Mouse (Mus musculus) heart, postnatal 0 days (tissue): Measurements from ENCODE around the gene Rnft1. TPM values are rescaled to one million over a fixed set of nuclear protein-coding genes. Genes with fewer than 3 reads are reported as not detected.
"Not testable (repeated sequence)": the region's sequence is repeated elsewhere in the genome, so short reads cannot be mapped to it uniquely, and the experiment has no call there.

Experiments used
- ATAC-seq: fragments of 200-750 bp; cut with Nextera tagmentation; 2 replicates; pipeline ENCODE4 v1.8.0; 2017; ENCODE audit warnings: low read depth, moderate number of reproducible peaks, moderate library complexity; ENCODE audit not compliant: insufficient read depth
- DNase-seq: peaks from one replicate; pipeline ENCODE4 v3.0.0-alpha.2; 2016; ENCODE audit warnings: low spot score
- H3K27ac ChIP-seq: fragments of 300-500 bp; sonication (generic); 2 replicates; pipeline ENCODE4 v1.5.1; 2014; ENCODE audit warnings: low read depth, mild to moderate bottlenecking
- H3K27me3 ChIP-seq: fragments of 300-500 bp; sonication (generic); 2 replicates; pipeline ENCODE4 v1.6.1; 2014; ENCODE audit warnings: low read length, mixed read lengths; ENCODE audit not compliant: control insufficient read depth, insufficient read depth
- H3K36me3 ChIP-seq: fragments of 300-500 bp; sonication (generic); replicated peaks from 2 replicates; pipeline ENCODE4 v1.6.1; 2014; ENCODE audit warnings: low read length, mixed read lengths; ENCODE audit not compliant: control insufficient read depth, insufficient read depth
- H3K4me1 ChIP-seq: fragments of 300-500 bp; sonication (generic); 2 replicates; pipeline ENCODE4 v1.6.1; 2014; ENCODE audit warnings: antibody characterized with exemption; ENCODE audit not compliant: control insufficient read depth, insufficient read depth
- H3K4me2 ChIP-seq: fragments of 300-500 bp; sonication (generic); 2 replicates; pipeline ENCODE4 v1.6.1; 2014; ENCODE audit warnings: low read depth, mild to moderate bottlenecking, low read length, moderate library complexity
- H3K4me3 ChIP-seq: fragments of 300-500 bp; sonication (generic); 2 replicates; pipeline ENCODE4 v1.5.1; 2014; ENCODE audit warnings: low read depth, low read length
- H3K9ac ChIP-seq: fragments of 300-500 bp; sonication (generic); replicated peaks from 2 replicates; pipeline ENCODE4 v1.6.1; 2014; ENCODE audit warnings: low read depth, low read length, mixed read lengths
- H3K9me3 ChIP-seq: fragments of 300-500 bp; sonication (generic); replicated peaks from 2 replicates; pipeline ENCODE4 v1.6.1; 2016; ENCODE audit warnings: low read length; ENCODE audit not compliant: control insufficient read depth
- CTCF ChIP-seq: IDR thresholded peaks from 2 replicates; pipeline ENCODE4 v1.5.1; 2016; ENCODE audit warnings: antibody characterized with exemption, control low read depth, low read depth
- EP300 ChIP-seq: IDR thresholded peaks from 2 replicates; pipeline ENCODE4 v1.6.1; 2016; ENCODE audit warnings: antibody characterized with exemption, low read depth
- WGBS: fragments of 180-500 bp; shearing (Covaris S2); extraction: QIAGEN DNeasy Blood & Tissue Kit; methylation state at CpG from one replicate; pipeline ENCODE4 v1.1.7; 2014; 5-methylcytosine and 5-hydroxymethylcytosine counted together
- polyA plus RNA-seq: library from polyadenylated mRNA; unstranded; fragments of >200 nt; fragmentation: Nextera tagmentation; extraction: Ambion mirVana; gene quantifications from 2 replicates; pipeline ENCODE4 v1.2.1, GENCODE M21; 2015
- total RNA-seq: library from RNA; depleted of rRNA; stranded (reverse); fragments of >200 nt; gene quantifications from 2 replicates; pipeline ENCODE4 v1.2.3, GENCODE M21; 2014; ENCODE audit warnings: low replicate concordance

Gene Rnft1
- total and polyA plus RNA-seq, 2 experiments from 2014 or later, result 9.1 to 31.4 TPM

- no peaks in the 10 kb centered on the region for H3K27me3 ChIP-seq
- ATAC-seq (no peak), DNase-seq (no peak)
- no peak overlapping the region for H3K9ac ChIP-seq
- H3K27ac ChIP-seq, result no peak overlapping the region
- H3K4me1 ChIP-seq, result no peaks in the 10 kb centered on the region
- TF ChIP-seq EP300 (no peak), CTCF (no peak)
- no peak overlapping the region for H3K4me3 ChIP-seq
- H3K4me2 ChIP-seq, result no peak overlapping the region
- H3K36me3 ChIP-seq, result no peaks in the 10 kb centered on the region
- no peaks in the 10 kb centered on the region for H3K9me3 ChIP-seq
- 84% methylated on average over 6 of the region's 6 CpGs for WGBS
Measured at GRCm38 (mm10) chr11:86458866-86459265, 25.6 kb upstream of the Rnft1 start.

- Histone ChIP-seq H3K4me3 (no peak overlapping the region), H3K4me1 (no peaks in the 10 kb centered on the region), H3K4me2 (no peak overlapping the region), H3K9me3 (no peaks in the 10 kb centered on the region), H3K27ac (no peak overlapping the region), H3K9ac (no peak overlapping the region), H3K27me3 (no peaks in the 10 kb centered on the region), H3K36me3 (no peaks in the 10 kb centered on the region)
- ATAC-seq (no peak), DNase-seq (no peak)
- TF ChIP-seq CTCF, result no peak
- no peak for TF ChIP-seq EP300
Measured at GRCm38 (mm10) chr11:86462579-86462978, 21.9 kb upstream of the Rnft1 start.

- ATAC-seq (peak; percentile 44; the same call in 1 of the 2 replicates), DNase-seq (peak; percentile 72)
- not testable (repeated sequence) for H3K4me3 ChIP-seq, H3K27ac ChIP-seq, H3K9ac ChIP-seq, H3K36me3 ChIP-seq, H3K27me3 ChIP-seq, H3K4me2 ChIP-seq, H3K4me1 ChIP-seq, H3K9me3 ChIP-seq
- peak; percentile 71 for TF ChIP-seq CTCF
- WGBS, result 12% methylated on average over 8 of the region's 8 CpGs
Measured at GRCm38 (mm10) chr11:86464275-86464674, 20.2 kb upstream of the Rnft1 start.

GRCm38 (mm10) chr11:86468345-86468744, 16.1 kb upstream of the Rnft1 start:
- Histone ChIP-seq H3K4me2 (no peak overlapping the region), H3K27ac (no peak overlapping the region), H3K4me1 (peaks cover 4% of the 10 kb centered on the region; the same call in 1 of the 2 replicates), H3K4me3 (no peak overlapping the region), H3K9me3 (no peaks in the 10 kb centered on the region), H3K36me3 (no peaks in the 10 kb centered on the region), H3K27me3 (no peaks in the 10 kb centered on the region), H3K9ac (no peak overlapping the region)
- TF ChIP-seq EP300, result no peak
- TF ChIP-seq CTCF, result no peak
- DNase-seq, result no peak
- no peak for ATAC-seq
- WGBS, result 65% methylated on average over 8 of the region's 8 CpGs

GRCm38 (mm10) chr11:86468971-86469370, 15.5 kb upstream of the Rnft1 start:
- no peak overlapping the region for H3K4me3 ChIP-seq
- TF ChIP-seq EP300 (no peak), CTCF (no peak)
- ATAC-seq, result no peak
- 49% methylated on average over 4 of the region's 4 CpGs for WGBS
- no peak for DNase-seq
- no peaks in the 10 kb centered on the region for H3K36me3 ChIP-seq
- H3K27me3 ChIP-seq, result no peaks in the 10 kb centered on the region
- no peaks in the 10 kb centered on the region for H3K9me3 ChIP-seq
- H3K4me2 ChIP-seq, result no peak overlapping the region
- no peak overlapping the region for H3K9ac ChIP-seq
- no peak overlapping the region for H3K27ac ChIP-seq
- H3K4me1 ChIP-seq, result peaks cover 4% of the 10 kb centered on the region; the same call in 1 of the 2 replicates

- no peak overlapping the region for H3K4me3 ChIP-seq
- TF ChIP-seq EP300, result no peak
- TF ChIP-seq CTCF, result no peak
- peak; percentile 44 for DNase-seq
- H3K4me2 ChIP-seq, result no peak overlapping the region
- H3K36me3 ChIP-seq, result no peaks in the 10 kb centered on the region
- no peak for ATAC-seq
- H3K4me1 ChIP-seq, result peaks cover 4% of the 10 kb centered on the region; the same call in 1 of the 2 replicates
- no peak overlapping the region for H3K9ac ChIP-seq
- 36% methylated on average over 6 of the region's 6 CpGs for WGBS
- no peaks in the 10 kb centered on the region for H3K27me3 ChIP-seq
- H3K9me3 ChIP-seq, result no peaks in the 10 kb centered on the region
- H3K27ac ChIP-seq, result peak overlapping the region; percentile 87; the same call in 1 of the 2 replicates
Measured at GRCm38 (mm10) chr11:86471785-86472184, 12.7 kb upstream of the Rnft1 start.
